Mouse (Mus musculus): ENCODE measurements around the gene U2af1l4.

The U2af1l4 gene

GRCm38 (mm10) chr7:30553021-30553589 lies 10.0 kb upstream of the U2af1l4 start:
- DNase-seq, result peak in 1 of 2 experiments; percentile 22

- no peak for DNase-seq
Measured at GRCm38 (mm10) chr7:30553810-30554584, 9.1 kb upstream of the U2af1l4 start.

GRCm38 (mm10) chr7:30556894-30557536 lies 6.1 kb upstream of the U2af1l4 start:
- DNase-seq, result peak in 1 of 2 experiments; percentile 34

GRCm38 (mm10) chr7:30557901-30558514 lies 5.1 kb upstream of the U2af1l4 start:
- DNase-seq, result no peak

- DNase-seq, result no peak
Measured at GRCm38 (mm10) chr7:30558656-30559442, 4.3 kb upstream of the U2af1l4 start.

- peak; percentile 85 to 90 for DNase-seq
Measured at GRCm38 (mm10) chr7:30559443-30559954, 3.6 kb upstream of the U2af1l4 start, which contains the start of gene Lin37. Gene Lin37, minus strand, starts transcription at chr7:30559838.

GRCm38 (mm10) chr7:30560296-30560695 lies 2.8 kb upstream of the U2af1l4 start:
- DNase-seq, result no peak

GRCm38 (mm10) chr7:30562526-30563116 lies 480 bp upstream of the U2af1l4 start:
- DNase-seq, result no peak

GRCm38 (mm10) chr7:30563906-30564280 lies 792 bp downstream of the U2af1l4 start:
- DNase-seq, result peak in 1 of 2 experiments; percentile 24

- DNase-seq, result no peak
Measured at GRCm38 (mm10) chr7:30564970-30565571, 2.0 kb downstream of the U2af1l4 start, which contains the start of gene Igflr1. Gene Igflr1, plus strand, starts transcription at chr7:30565427.

GRCm38 (mm10) chr7:30566033-30566432 lies 2.9 kb downstream of the U2af1l4 start:
- no peak for DNase-seq

GRCm38 (mm10) chr7:30567555-30567954 lies 4.5 kb downstream of the U2af1l4 start:
- DNase-seq, result no peak

GRCm38 (mm10) chr7:30572389-30572788 lies 9.3 kb downstream of the U2af1l4 start:
- DNase-seq, result no peak

- DNase-seq, result no peak
Measured at GRCm38 (mm10) chr7:30572969-30573368, 9.9 kb downstream of the U2af1l4 start.

- no peak for DNase-seq
Measured at GRCm38 (mm10) chr7:30579950-30580349, 16.8 kb downstream of the U2af1l4 start.

- no peak for DNase-seq
Measured at GRCm38 (mm10) chr7:30581547-30581946, 18.4 kb downstream of the U2af1l4 start.

- no peak for DNase-seq
Measured at GRCm38 (mm10) chr7:30584339-30584738, 21.2 kb downstream of the U2af1l4 start.

GRCm38 (mm10) chr7:30585170-30585569 lies 22.1 kb downstream of the U2af1l4 start:
- no peak for DNase-seq

GRCm38 (mm10) chr7:30586455-30587020 lies 23.4 kb downstream of the U2af1l4 start:
- DNase-seq, result no peak

- DNase-seq, result no peak
Measured at GRCm38 (mm10) chr7:30587842-30588667, 25.0 kb downstream of the U2af1l4 start.
